Mouse (Mus musculus): Measurements from ENCODE around the gene Tuft1.

Gene Tuft1

DNA sequence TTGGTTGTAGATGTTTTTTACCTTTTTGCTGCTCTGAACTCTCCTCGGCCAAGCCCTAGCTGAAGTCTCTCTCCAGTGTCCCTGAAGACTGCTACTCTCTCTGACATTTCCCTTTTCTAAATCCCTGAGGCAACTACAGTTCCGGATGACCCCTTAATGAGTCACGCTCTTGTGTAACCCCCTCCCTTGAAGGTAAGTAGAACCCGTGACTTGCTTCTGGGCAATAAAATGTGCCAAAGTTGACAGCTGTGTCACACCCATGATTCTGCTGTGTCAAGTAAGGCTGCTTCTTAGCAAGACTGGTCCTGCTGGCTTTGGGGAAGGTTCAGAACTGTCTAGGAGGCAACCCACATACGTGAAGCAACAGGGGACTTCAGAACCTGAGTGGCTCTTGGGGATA, 70.7 kb downstream of the Tuft1 start:
- 88% methylated on average over 5 of the region's 5 CpGs for WGBS

DNA sequence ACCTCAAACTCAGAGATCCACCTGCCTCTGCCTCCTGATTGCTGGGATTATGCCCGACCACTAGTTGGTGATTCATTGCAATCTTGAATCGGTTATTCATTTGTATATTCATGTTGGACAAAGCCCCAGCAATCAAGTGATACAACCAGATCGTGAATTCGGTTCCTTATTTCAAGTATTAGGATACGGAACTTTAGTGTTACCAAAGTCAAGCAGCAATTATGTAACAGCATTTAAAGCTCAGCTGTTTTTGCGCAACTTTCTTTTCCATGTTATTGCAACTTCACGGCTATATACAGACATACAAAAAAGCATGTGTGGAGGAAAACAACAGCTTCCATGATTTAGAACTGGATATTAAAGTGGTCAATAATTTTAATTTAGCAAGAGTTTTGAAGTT, 75.7 kb downstream of the Tuft1 start:
- 53% methylated on average over 7 of the region's 7 CpGs for WGBS

DNA sequence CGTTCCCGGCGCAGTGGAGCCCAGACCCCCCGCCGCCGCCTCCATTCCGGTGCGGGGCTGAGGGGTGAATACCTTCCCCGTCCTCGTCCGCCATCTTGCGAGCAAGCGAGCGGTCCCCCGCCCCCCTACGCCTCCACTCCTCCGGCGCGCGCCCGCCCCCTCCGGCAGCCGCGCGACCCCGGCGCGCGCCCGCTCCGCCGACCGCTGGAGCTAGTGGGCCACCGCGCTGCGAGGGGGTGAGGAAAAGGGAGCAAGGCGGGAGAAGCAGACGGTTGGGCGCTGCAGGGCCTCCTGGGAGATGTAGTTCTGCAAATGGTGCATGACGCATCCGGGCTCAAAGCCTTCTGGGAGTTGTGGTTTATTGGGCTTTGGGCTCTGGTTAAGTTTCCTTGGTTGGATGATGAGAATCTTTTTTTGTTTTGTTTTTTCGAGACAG, 76.2 kb downstream of the Tuft1 start, which contains the start of gene Snx27:
TSS of gene Snx27 (minus strand) at position 261 of the 436 bp plus-strand sequence.
- under 1% methylated on average over 42 of the region's 42 CpGs for WGBS

DNA sequence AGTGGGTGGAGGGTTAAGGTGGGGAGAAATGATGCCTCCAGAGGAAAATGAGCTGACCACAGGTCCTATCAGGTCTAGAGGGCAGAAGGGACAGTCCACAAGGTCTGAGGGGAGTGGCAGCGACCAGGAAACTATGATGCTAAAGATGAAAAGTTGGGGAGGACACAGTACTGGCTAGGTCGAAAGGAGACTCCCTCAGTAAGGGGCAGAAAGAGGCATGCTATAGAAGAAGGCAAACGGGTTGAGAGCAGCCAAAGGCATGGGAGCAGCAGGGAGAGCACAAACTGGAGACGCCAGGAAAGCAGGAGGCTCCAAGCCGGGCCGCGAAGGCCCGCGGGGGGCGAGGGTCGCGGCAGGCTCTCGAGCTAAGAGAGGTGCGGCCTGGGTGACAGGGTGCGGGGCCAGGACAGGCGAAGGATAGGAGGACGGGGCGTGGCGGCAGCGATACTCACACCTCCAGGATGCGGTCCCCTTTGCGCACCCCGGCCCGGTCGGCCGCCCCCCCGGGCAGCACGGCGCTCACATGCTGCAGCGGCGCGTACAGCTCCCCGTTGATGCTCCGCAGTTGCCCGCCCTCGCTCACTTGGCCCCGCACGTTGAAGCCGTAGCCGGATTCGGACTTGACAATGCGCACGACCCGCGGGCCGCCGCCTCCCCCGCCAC, 76.7 kb downstream of the Tuft1 start:
- WGBS = under 1% methylated on average over 29 of the region's 48 CpGs

DNA sequence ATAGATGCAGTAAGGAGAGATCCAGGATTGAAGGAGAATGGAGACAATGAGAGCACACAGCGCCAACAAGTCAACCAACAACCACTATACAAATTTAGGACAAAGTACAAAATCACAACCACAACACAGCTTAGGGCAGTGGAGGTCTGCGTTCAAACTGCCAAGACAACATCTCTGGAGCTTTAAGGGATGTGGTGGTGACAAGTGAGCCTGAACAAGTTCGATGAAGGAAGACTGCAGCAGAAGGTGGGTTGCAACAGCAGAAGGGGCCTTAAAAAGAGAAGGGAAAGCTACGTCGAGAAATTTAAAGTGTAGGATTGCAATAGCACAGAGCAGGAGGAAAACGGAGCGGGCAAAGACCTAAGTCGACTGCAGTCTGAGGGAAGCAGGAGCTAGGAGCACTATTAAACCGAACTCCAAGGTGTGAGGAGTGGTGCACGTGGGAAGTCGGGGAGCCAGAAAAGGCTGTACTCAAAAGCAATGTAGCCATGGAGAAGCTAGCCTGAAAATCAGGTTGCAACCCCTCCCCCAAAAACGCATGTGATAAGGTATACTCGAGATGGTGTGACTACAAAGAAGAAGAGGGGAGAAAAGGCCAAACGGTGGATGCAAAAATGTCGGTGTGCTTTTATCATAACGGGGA, 77.4 kb downstream of the Tuft1 start:
- 4% methylated on average over 16 of the region's 16 CpGs for WGBS

DNA sequence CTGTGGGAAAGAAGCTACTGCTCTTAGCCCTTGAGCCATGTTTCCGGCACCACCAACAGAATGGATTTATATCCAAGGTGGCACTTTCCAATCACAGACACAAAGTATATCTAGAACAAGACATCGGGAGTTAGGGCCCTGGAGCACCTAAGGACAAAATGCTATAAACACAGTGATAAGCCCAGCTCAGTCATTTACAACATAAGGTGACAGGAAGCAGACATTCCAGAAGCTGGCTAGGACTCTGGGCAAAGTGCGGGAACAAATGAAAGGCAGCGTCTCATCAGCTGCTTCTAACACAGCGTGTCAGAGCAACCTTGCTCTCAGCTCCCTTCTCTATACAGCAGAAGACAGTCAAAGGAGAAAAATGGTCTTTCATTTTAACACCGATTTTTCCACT, 84.2 kb downstream of the Tuft1 start:
- 81% methylated on average over 6 of the region's 6 CpGs for WGBS

DNA sequence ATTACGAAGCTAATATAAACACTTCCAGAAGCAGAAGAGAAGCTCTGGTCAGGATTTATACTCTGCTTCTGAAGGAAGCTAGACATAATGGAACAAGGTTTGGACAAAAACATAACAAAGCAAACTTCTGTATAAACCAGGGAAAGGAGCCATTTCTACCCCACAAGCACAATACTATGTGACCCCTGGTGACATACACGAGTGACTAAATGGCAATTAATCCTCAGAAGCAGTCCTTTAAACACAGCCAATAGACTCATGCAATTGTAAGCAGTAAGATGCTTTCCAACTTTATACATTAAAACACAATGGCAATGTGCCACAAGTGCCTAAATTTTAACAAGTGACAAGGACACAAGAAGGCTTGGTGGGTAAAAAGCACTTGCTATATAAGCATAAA, 91.4 kb downstream of the Tuft1 start:
- WGBS = 37% methylated on average over 2 of the region's 2 CpGs

DNA sequence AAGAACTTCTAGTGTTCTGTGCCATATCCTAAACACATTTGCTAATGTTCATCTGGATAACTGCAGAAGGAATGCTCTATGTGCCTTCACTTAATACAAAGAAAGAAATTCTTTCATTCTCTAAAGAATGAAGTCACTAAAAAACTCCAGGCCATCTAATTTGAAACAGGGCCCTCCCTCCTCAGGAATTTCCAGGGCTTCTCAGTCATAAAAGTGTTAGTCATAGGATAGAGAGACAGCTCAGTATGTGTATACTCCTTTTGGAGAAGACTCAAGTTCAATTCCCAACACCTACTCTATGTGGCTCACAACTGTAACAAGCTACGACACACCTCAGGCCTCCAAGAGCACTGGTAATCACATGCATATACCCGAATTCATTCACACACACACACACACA, 93.1 kb downstream of the Tuft1 start:
- WGBS = 63% methylated on average over 2 of the region's 2 CpGs

DNA sequence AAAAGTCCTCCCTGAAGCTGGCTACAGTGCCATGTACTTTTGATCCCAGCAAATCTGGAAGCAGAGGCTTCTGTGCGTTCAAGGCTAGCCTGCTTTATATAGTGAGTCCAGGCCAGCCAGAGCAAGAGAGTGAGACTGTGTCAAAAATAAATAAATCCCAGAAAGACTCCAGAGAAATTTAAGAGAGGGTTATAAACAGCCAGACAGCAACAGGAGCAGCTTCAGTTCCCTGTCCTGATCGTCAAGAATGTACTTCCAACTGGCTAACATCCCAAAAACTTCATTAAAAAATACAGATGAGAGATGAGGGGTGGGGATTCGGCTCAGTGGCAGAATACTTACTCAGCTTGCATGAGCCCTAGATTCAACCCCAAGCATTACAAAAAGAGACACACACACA, 93.5 kb downstream of the Tuft1 start:
- 28% methylated on average over 3 of the region's 3 CpGs for WGBS

DNA sequence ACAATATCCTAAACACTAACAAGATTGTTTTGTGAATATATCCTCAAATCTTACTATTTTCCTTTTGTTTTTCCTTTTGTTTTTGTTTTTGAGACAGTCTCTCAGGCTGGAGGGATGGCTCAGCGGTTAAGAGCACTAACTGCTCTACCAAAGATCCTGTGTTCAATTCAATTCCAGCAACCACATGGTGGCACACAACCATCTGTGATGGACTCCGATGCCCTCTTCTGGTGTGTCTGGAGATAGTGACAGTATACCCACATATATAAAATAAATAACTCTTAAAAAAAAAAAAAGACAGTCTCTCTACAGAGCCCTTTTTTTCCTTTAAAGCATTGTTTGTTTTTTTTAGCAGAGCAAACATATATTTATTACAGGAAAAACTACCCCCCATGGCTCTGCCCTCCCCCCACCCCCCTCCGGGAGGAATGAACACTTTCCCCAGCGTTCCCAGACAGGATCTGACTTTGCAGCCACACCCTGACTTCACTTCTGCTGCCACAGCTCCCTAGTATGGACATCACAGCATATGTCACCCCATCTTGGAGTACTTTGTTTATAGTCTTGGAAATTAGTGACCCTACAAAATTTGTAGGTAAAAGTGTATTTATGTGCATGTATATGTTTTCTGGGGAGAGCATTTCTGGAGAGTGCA, 94.2 kb downstream of the Tuft1 start:
- 79% methylated on average over 4 of the region's 4 CpGs for WGBS

DNA sequence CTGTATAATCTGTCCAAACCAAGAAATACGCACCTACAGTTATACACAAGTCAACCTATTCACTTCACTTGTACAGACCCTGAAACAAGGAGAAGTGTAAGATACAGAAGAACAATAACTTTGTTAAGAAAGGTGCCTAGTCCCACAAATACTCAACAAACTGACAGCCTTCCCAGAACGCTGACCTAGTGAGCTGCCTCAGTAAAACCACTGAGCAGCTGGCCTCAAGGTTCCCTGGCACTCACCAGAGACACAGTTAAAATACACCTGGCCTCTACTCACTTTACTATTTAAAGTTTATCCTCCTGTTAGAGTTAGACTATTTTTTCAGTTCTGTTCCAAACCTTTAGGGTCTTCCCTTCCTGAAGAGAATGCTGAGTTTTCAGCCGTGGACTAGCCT, 95.5 kb downstream of the Tuft1 start:
- WGBS = 90% methylated on average over 3 of the region's 3 CpGs

Measured in cerebral cortex, adult 2 months (tissue).